Mouse (Mus musculus) small intestine, adult 2 months (tissue): Measurements from ENCODE around the gene Mrgpra2a.
"Not testable (repeated sequence)": the region's sequence is repeated elsewhere in the genome, so short reads cannot be mapped to it uniquely, and the experiment has no call there.

Experiments
- CTCF ChIP-seq: fragments of 200-500 bp; IDR thresholded peaks from 2 replicates; pipeline ENCODE4 v1.5.1; 2012; ENCODE audit warnings: low read depth, mild to moderate bottlenecking, control low read depth, inconsistent platforms, low read length, moderate library complexity, mixed read lengths; ENCODE audit not compliant: insufficient replicate concordance, insufficient read length; ENCODE audit errors: extremely low read depth
- POLR2A ChIP-seq: fragments of 200-500 bp; IDR thresholded peaks from 2 replicates; pipeline ENCODE4 v1.6.1; 2012; ENCODE audit warnings: low read depth, mild to moderate bottlenecking, control low read depth, inconsistent platforms, low read length, moderate library complexity

- not testable (repeated sequence) for TF ChIP-seq CTCF, POLR2A
These were observed 6.2 kb downstream of the Mrgpra2a start for GRCm38 (mm10) chr7:47445729-47446128.
